Mouse (Mus musculus) megakaryocyte progenitor cell, adult 5-6 weeks (primary cell): Measurements from ENCODE around the gene Prrxl1. TPM values are rescaled to one million over a fixed set of nuclear protein-coding genes. Genes with fewer than 3 reads are reported as not detected.

Source experiments
- total RNA-seq, 2 experiments: library from RNA; stranded (forward) in 1 of 2; stranded (reverse) in 1 of 2; fragments of 157-497, 149-512 nt in 1 of 2; fragments of 200-1000 nt in 1 of 2; gene quantifications; 2 replicates each; pipeline versions ENCODE4 v1.2.3 to v1.2.4; 2015 to 2017

Gene Prrxl1
- total RNA-seq, 2 experiments from 2014 or later = not detected

Other genes starting within 250 kb of the Prrxl1 start
- not detected in 2 replicates for gene 1700024G13Rik, start 211.0 kb upstream of the Prrxl1 start, total RNA-seq (2015)
- gene 1700024G13Rik, start 211.0 kb upstream of the Prrxl1 start, total RNA-seq (2017) = not detected in 2 replicates
- gene Slc18a3, start 134.6 kb upstream of the Prrxl1 start, total RNA-seq (2015) = not detected in 2 replicates
- gene Slc18a3, start 134.6 kb upstream of the Prrxl1 start, total RNA-seq (2017) = not detected in 2 replicates
- gene Chat, start 133.4 kb upstream of the Prrxl1 start, total RNA-seq (2015) = not detected in 2 replicates
- not detected in 2 replicates for gene Chat, start 133.4 kb upstream of the Prrxl1 start, total RNA-seq (2017)
- 18.2 and 21.2 TPM in 2 replicates for gene Ercc6, start 85.9 kb upstream of the Prrxl1 start, total RNA-seq (2015)
- 19.9 and 27.7 TPM in 2 replicates for gene Ercc6, start 85.9 kb upstream of the Prrxl1 start, total RNA-seq (2017)
- not detected in 2 replicates for gene 3425401B19Rik, start 85.9 kb downstream of the Prrxl1 start, total RNA-seq (2015)
- gene 3425401B19Rik, start 85.9 kb downstream of the Prrxl1 start, total RNA-seq (2017) = not detected in 2 replicates
- gene Tmem273, start 186.6 kb downstream of the Prrxl1 start, total RNA-seq (2015) = 24.0 and 26.7 TPM in 2 replicates
- 14.4 and 23.7 TPM in 2 replicates for gene Tmem273, start 186.6 kb downstream of the Prrxl1 start, total RNA-seq (2017)
- gene Fam170b, start 234.6 kb downstream of the Prrxl1 start, total RNA-seq (2015) = not detected in 2 replicates
- not detected in 2 replicates for gene Fam170b, start 234.6 kb downstream of the Prrxl1 start, total RNA-seq (2017)